Mouse (Mus musculus) monocyte, adult 2 months (primary cell): ENCODE measurements around the gene Megf11.

Experiments
- DNase-seq, 2 experiments: peaks; one replicate each; pipeline ENCODE4 v3.0.0; 2022; ENCODE audit warnings: low spot score in 2 of 2, low read depth in 1 of 2

Megf11 gene

DNA sequence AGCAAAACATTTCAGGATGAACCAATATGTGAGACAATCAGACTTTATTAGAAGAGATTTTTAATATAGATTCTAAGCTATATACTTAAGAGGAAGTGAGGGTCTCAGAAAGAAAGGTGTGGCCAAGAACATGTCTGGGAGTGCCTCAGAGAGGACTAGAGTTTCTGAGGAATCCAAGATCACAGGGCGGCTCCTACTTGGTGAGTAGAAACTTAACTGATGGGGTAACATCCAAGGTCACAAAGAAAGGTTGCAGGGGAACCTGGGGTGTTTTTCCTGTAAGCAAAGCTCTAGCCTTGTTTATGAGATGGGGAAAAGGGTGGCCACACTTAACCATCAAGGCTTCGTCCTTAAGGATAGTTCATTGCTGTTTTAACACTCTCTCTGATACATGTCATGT is 353.6 kb downstream of the Megf11 start:
- no peak for DNase-seq

GRCm38 (mm10) chr9:64742453-64742852 is 357.0 kb downstream of the Megf11 start:
- DNase-seq, result no peak

GRCm38 (mm10) chr9:64747735-64748134 is 362.3 kb downstream of the Megf11 start:
- no peak for DNase-seq

DNA sequence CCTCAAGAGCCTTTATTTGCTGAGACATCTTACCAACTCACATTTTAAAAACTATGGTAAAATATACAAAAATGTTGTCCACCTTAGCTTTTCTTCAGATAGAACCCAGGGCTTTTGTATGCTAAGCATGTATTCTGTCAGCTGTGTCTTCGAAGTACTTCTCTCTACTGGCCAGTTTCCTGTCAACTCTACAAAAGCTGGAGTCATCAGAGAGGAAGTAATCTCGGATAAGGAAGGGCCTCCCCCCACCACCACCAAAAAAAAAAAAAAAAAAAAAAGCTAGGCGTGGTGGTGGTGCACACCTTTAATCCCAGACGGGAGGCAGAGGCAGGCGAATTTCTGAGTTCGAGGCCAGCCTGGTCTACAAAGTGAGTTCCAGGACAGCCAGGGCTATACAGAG is 363.9 kb downstream of the Megf11 start:
- DNase-seq, result no peak

DNA sequence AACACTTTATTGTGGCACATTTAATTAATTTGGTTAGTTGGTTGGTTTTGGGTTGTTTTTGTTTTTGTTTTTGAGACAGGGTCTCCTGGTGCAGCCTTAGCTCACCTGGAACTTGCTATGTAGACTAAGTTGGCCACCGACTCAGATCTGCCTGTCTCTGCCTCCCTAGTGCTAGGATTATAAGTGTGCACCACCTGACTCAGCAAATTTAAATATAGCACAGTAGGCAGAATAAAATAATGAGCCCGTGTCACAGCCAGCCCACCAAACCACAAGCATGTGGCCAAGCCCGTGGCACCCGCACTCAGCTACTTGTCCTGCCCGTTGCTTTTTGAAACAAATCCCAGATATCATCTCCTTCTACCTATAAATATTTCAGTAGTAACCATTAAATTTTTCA is 367.1 kb downstream of the Megf11 start:
- no peak for DNase-seq

DNA sequence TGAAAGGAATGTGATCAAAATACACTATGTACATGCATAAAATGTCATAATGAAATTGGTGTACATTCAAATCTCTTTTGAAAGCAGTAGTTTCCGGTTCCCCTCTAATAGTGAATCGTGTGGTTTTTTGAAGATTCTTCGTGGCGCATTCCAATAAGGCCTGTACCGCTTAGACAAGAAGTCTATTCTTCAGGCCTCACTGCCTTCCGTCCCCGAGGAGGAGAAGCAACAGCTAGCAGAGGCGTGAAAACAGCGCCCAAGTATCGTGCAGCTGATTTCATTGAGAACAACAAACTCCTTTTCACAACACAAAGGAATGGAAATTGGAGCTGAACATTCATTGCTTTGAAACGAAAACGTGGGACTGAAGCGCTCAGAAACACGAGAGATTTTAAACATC is 372.6 kb downstream of the Megf11 start:
- DNase-seq, result no peak
